Mouse (Mus musculus) midbrain, embryonic 12.5 days (tissue): Measurements from ENCODE around the gene Ankmy2. TPM values are rescaled to one million over a fixed set of nuclear protein-coding genes. Genes with fewer than 3 reads are reported as not detected.

Source experiments
- ATAC-seq: fragments of 200-750 bp; cut with Nextera tagmentation; 2 replicates; pipeline ENCODE4 v1.8.0; 2017; ENCODE audit warnings: low read depth, moderate TSS enrichment, moderate library complexity; ENCODE audit not compliant: low FRiP score
- H3K27ac ChIP-seq: fragments of 300-500 bp; sonication (generic); replicated peaks from 2 replicates; pipeline ENCODE4 v1.5.1; 2016; ENCODE audit warnings: mild to moderate bottlenecking
- H3K27me3 ChIP-seq: fragments of 300-500 bp; sonication (generic); 2 replicates; pipeline ENCODE4 v1.6.1; 2016; ENCODE audit warnings: mild to moderate bottlenecking
- H3K36me3 ChIP-seq: fragments of 300-500 bp; sonication (generic); 2 replicates; pipeline ENCODE4 v1.6.1; 2016
- H3K4me1 ChIP-seq: fragments of 300-500 bp; sonication (generic); 2 replicates; pipeline ENCODE4 v1.6.1; 2016
- H3K4me2 ChIP-seq: fragments of 300-500 bp; sonication (generic); replicated peaks from 2 replicates; pipeline ENCODE4 v1.6.1; 2016; ENCODE audit warnings: mild to moderate bottlenecking, moderate library complexity
- H3K4me3 ChIP-seq: fragments of 300-500 bp; sonication (generic); 2 replicates; pipeline ENCODE4 v1.5.1; 2016; ENCODE audit warnings: mild to moderate bottlenecking
- H3K9ac ChIP-seq: fragments of 300-500 bp; sonication (generic); replicated peaks from 2 replicates; pipeline ENCODE4 v1.6.1; 2016; ENCODE audit warnings: mild to moderate bottlenecking, moderate library complexity
- H3K9me3 ChIP-seq: fragments of 300-500 bp; sonication (generic); 2 replicates; pipeline ENCODE4 v1.6.1; 2016; ENCODE audit warnings: mild to moderate bottlenecking
- WGBS: fragments of 180-500 bp; shearing (Covaris S2); methylation state at CpG from one replicate; pipeline ENCODE4 v1.1.7; 2016; 5-methylcytosine and 5-hydroxymethylcytosine counted together
- polyA plus RNA-seq: library from polyadenylated mRNA; unstranded; fragments of >200 nt; fragmentation: Nextera tagmentation; extraction: Ambion mirVana; gene quantifications from 2 replicates; pipeline ENCODE4 v1.2.1, GENCODE M21; 2016

The Ankmy2 gene
- polyA plus RNA-seq: 33.2 and 33.8 TPM in 2 replicates

- Histone ChIP-seq H3K9ac (peak within 1 kb of the TSS; percentile 82), H3K27me3 (no peaks in the 10 kb centered on the region), H3K4me3 (peak within 1 kb of the TSS; percentile 91), H3K27ac (peak within 1 kb of the TSS; percentile 82), H3K9me3 (no peaks in the 10 kb centered on the region), H3K4me2 (peak within 1 kb of the TSS; percentile 78), H3K4me1 (peaks cover 22% of the 10 kb centered on the region), H3K36me3 (no peaks in the 10 kb centered on the region)
- under 1% methylated on average over 42 of the region's 42 CpGs for WGBS
- peak; percentile 98 for ATAC-seq
Observed at GRCm38 (mm10) chr12:36156637-36157303, at the start of gene Ankmy2. TSS of gene Ankmy2 (plus strand) at chr12:36157114.

- Histone ChIP-seq H3K36me3 (peaks cover 77% of the 10 kb centered on the region), H3K9me3 (no peaks in the 10 kb centered on the region), H3K27me3 (no peaks in the 10 kb centered on the region), H3K4me2 (no peak overlapping the region), H3K9ac (no peak overlapping the region), H3K4me3 (no peak overlapping the region), H3K4me1 (no peaks in the 10 kb centered on the region), H3K27ac (no peak overlapping the region)
- ATAC-seq: no peak
- WGBS: 95% methylated on average over 5 of the region's 5 CpGs
Observed at GRCm38 (mm10) chr12:36108442-36108841, 48.5 kb upstream of the Ankmy2 start.

DNA sequence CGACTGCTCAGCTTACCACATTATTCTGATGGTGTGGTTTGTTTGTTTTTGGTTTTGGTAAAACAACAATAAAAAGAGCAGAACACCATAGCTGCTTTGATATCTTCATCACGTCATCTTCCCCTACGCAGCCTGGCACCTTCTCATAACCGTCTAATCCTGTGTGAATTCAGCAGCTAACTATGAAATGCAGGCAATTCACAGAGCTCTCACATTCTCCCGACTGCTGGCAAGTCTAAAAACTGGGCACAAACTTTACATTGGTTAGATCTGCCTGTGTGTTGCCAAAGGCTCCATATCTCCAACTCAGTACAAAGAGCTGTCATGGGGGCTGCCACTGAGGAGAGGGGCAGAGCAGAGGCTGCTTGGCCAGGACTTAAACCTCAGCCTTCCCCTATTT, 46.5 kb upstream of the Ankmy2 start:
- Histone ChIP-seq H3K9ac (no peak overlapping the region), H3K4me3 (no peak overlapping the region), H3K36me3 (peaks cover 83% of the 10 kb centered on the region), H3K4me1 (no peaks in the 10 kb centered on the region), H3K27me3 (no peaks in the 10 kb centered on the region), H3K4me2 (no peak overlapping the region), H3K27ac (no peak overlapping the region), H3K9me3 (no peaks in the 10 kb centered on the region)
- WGBS: 92% methylated on average over 5 of the region's 5 CpGs
- no peak for ATAC-seq

DNA sequence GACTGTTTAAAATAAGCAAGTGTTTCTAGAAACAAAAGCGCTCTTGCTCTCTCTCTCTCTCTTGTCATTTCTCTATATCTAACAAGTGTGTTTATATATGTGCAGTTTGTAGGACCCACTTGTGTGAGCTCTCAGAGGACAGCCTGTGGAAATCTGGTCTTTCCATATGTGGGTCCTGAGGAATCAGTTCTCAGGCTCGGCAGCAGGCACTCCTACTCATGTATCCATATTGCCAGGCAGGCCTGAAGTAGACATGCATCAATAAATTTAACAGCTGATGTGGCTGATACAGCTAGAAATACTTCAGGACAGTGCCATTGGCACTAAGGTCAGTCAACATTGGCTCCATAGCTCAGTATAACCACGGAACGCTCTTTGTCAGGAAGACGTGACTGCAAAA, 45.8 kb upstream of the Ankmy2 start:
- Histone ChIP-seq H3K9ac (no peak overlapping the region), H3K4me3 (no peak overlapping the region), H3K9me3 (no peaks in the 10 kb centered on the region), H3K36me3 (peaks cover 85% of the 10 kb centered on the region), H3K27me3 (no peaks in the 10 kb centered on the region), H3K4me2 (no peak overlapping the region), H3K27ac (no peak overlapping the region), H3K4me1 (no peaks in the 10 kb centered on the region)
- no peak for ATAC-seq
- WGBS: 94% methylated on average over 5 of the region's 5 CpGs

GRCm38 (mm10) chr12:36112081-36112480, 44.8 kb upstream of the Ankmy2 start:
- Histone ChIP-seq H3K4me2 (no peak overlapping the region), H3K4me1 (no peaks in the 10 kb centered on the region), H3K9me3 (no peaks in the 10 kb centered on the region), H3K27me3 (no peaks in the 10 kb centered on the region), H3K36me3 (peaks cover 87% of the 10 kb centered on the region), H3K27ac (no peak overlapping the region), H3K9ac (no peak overlapping the region), H3K4me3 (no peak overlapping the region)
- 98% methylated on average over 3 of the region's 3 CpGs for WGBS
- no peak for ATAC-seq

DNA sequence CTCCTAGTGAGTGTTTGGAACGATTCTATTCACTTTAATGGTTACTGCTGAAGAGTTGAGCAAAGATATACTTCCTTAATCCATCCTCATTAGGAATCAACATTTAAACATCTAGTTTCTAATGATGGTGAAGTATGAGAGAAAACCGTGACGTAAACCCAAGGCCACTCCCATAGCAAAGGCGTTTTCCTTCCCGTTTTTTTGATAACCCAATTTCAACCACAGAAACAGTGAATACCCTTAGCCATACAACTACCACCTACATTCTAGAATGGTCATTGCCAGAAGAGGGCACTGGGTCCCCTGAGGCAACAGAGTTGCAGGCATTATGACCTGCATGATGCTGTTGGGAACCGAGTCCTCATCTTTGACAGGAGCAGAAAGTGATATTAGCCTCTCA, 39.8 kb upstream of the Ankmy2 start:
- Histone ChIP-seq H3K4me1 (no peaks in the 10 kb centered on the region), H3K36me3 (peaks cover 78% of the 10 kb centered on the region), H3K4me2 (no peak overlapping the region), H3K9ac (no peak overlapping the region), H3K4me3 (no peak overlapping the region), H3K27ac (no peak overlapping the region), H3K9me3 (no peaks in the 10 kb centered on the region), H3K27me3 (no peaks in the 10 kb centered on the region)
- no peak for ATAC-seq
- WGBS: 95% methylated on average over 6 of the region's 6 CpGs

- WGBS: 100% methylated on average over 3 of the region's 3 CpGs
- no peak overlapping the region for H3K4me3 ChIP-seq
- no peak for ATAC-seq
- H3K9ac ChIP-seq: no peak overlapping the region
- peaks cover 76% of the 10 kb centered on the region for H3K36me3 ChIP-seq
- H3K27ac ChIP-seq: no peak overlapping the region
- H3K27me3 ChIP-seq: no peaks in the 10 kb centered on the region
- H3K4me2 ChIP-seq: no peak overlapping the region
- no peaks in the 10 kb centered on the region for H3K9me3 ChIP-seq
- H3K4me1 ChIP-seq: no peaks in the 10 kb centered on the region
Observed at GRCm38 (mm10) chr12:36119244-36119643, 37.7 kb upstream of the Ankmy2 start.

- Histone ChIP-seq H3K27me3 (no peaks in the 10 kb centered on the region), H3K9me3 (no peaks in the 10 kb centered on the region), H3K4me3 (no peak overlapping the region), H3K36me3 (peaks cover 34% of the 10 kb centered on the region), H3K4me1 (no peaks in the 10 kb centered on the region), H3K4me2 (no peak overlapping the region), H3K9ac (no peak overlapping the region), H3K27ac (no peak overlapping the region)
- no peak for ATAC-seq
- 90% methylated on average over 5 of the region's 5 CpGs for WGBS
Observed at GRCm38 (mm10) chr12:36126049-36126448, 30.9 kb upstream of the Ankmy2 start.

- Histone ChIP-seq H3K4me3 (no peak overlapping the region), H3K4me1 (no peaks in the 10 kb centered on the region), H3K36me3 (peaks cover 26% of the 10 kb centered on the region), H3K9me3 (no peaks in the 10 kb centered on the region), H3K27ac (no peak overlapping the region), H3K9ac (no peak overlapping the region), H3K4me2 (no peak overlapping the region), H3K27me3 (no peaks in the 10 kb centered on the region)
- WGBS: 93% methylated on average over 5 of the region's 5 CpGs
- ATAC-seq: no peak
Observed at GRCm38 (mm10) chr12:36129826-36130225, 27.1 kb upstream of the Ankmy2 start.

DNA sequence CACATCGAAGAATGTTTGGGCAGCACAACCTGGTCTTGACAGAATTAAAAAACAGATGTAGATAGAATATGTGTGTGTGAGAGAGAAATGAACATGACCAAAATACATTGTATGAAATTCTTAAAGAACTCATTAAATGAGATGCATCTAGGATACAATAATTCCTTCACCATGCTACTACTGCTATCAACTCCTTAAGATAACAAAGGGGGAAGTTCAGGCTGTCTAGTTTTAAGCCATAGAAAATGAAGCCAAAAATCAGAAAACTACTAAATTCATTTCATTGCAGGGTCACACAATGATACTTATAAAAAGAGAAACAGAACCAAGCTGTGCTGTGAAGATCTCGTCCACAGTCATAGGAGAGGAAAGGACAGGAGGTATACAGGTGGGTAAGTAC, 24.7 kb upstream of the Ankmy2 start:
- Histone ChIP-seq H3K4me1 (no peaks in the 10 kb centered on the region), H3K36me3 (peaks cover 30% of the 10 kb centered on the region)

DNA sequence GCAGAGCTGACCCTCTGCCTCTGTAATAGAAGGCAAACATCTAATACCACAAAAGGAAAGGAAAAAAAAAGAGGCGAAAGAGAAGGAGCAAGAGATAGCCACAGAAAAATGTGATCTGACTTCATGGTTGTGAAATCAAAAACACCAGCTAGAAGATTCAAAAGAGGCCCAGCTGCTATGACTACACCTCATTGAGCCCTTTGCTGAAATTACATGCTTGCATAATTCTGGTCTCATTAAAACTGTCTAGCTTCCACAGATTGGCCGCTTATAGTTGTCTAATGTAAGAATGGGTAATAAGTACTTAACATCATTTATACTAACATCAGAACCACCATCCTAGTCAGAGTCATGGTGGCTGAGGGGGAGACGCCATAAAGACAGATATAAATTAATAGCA, 24.2 kb upstream of the Ankmy2 start:
- peaks cover 30% of the 10 kb centered on the region for H3K36me3 ChIP-seq
- no peak overlapping the region for H3K4me2 ChIP-seq
- H3K4me1 ChIP-seq: no peaks in the 10 kb centered on the region
- no peak overlapping the region for H3K27ac ChIP-seq
- no peak for ATAC-seq
- no peaks in the 10 kb centered on the region for H3K9me3 ChIP-seq
- no peak overlapping the region for H3K4me3 ChIP-seq
- no peak overlapping the region for H3K9ac ChIP-seq
- H3K27me3 ChIP-seq: no peaks in the 10 kb centered on the region
- 95% methylated on average over 3 of the region's 3 CpGs for WGBS

More for the DNA sequence above, 24.7 kb upstream of the Ankmy2 start:
- H3K4me3 ChIP-seq: no peak overlapping the region
- H3K27me3 ChIP-seq: no peaks in the 10 kb centered on the region
- no peak overlapping the region for H3K27ac ChIP-seq
- H3K4me2 ChIP-seq: no peak overlapping the region
- no peak overlapping the region for H3K9ac ChIP-seq
- H3K9me3 ChIP-seq: no peaks in the 10 kb centered on the region
- no peak for ATAC-seq
- 98% methylated on average over 2 of the region's 2 CpGs for WGBS

DNA sequence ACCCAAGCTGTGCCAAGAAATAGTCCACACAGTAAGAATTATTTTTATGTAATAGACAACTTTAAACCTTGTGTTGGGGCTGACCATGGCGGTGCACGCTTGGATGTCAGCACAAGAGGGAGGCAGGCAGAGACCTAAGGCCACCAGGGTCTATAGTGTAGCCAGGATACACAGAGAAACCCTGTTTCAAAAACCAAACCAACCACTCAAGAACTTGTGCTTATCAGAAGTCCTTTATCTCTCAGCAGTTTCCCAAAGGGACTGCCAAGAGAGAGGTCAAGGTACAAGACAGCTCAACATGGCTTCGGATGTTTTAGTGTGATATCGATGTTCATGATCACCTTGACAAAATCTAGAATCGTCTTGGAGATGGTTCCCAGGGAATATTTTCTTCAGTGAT, 23.4 kb upstream of the Ankmy2 start:
- Histone ChIP-seq H3K9me3 (no peaks in the 10 kb centered on the region), H3K27me3 (no peaks in the 10 kb centered on the region), H3K4me1 (no peaks in the 10 kb centered on the region), H3K4me3 (no peak overlapping the region), H3K9ac (no peak overlapping the region), H3K36me3 (peaks cover 27% of the 10 kb centered on the region), H3K27ac (no peak overlapping the region), H3K4me2 (no peak overlapping the region)
- ATAC-seq: no peak
- 95% methylated on average over 5 of the region's 5 CpGs for WGBS

DNA sequence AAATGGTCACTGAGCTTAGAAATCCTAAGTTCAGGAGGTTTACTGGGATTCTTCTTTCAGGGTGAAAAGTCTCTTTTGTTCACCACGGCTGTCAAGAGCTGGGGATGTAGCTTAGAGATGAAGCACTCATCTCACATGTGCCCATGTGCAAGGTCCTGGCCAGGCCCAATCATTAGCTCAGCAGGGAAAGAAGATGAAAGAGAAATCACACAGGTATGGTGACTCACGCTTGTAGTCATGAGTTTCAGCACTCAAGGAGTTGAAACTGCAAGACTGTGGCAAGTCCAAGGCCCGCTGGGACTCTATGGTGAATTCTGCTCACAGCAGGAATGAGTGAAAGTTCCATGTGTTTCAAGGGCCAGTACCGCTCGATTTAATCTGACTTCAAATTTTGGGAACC, 22.8 kb upstream of the Ankmy2 start:
- 94% methylated on average over 5 of the region's 5 CpGs for WGBS
- Histone ChIP-seq H3K4me2 (no peak overlapping the region), H3K9ac (no peak overlapping the region), H3K36me3 (peaks cover 25% of the 10 kb centered on the region), H3K27ac (no peak overlapping the region), H3K4me3 (no peak overlapping the region), H3K27me3 (no peaks in the 10 kb centered on the region), H3K9me3 (no peaks in the 10 kb centered on the region), H3K4me1 (no peaks in the 10 kb centered on the region)
- ATAC-seq: no peak
